Mouse (Mus musculus): ENCODE data around the gene Spag9.

GRCm38 (mm10) chr11:94122341-94123030 is 126.6 kb downstream of the Spag9 start:
- TF ChIP-seq POLR2A (IDR thresholded peaks at IDR 0.05; ENCODE audit: extremely low read depth, insufficient read depth, low read length) (no peak), CTCF (IDR thresholded peaks at IDR 0.05; ENCODE audit: extremely low read depth, insufficient read depth, low read length) (no peak)
